Mouse (Mus musculus) kidney, adult 2 months (tissue): Measurements from ENCODE around the gene Grk6. TPM values are rescaled to one million over a fixed set of nuclear protein-coding genes. Genes with fewer than 3 reads are reported as not detected.

Experiments used
- DNase-seq: peaks from one replicate; pipeline ENCODE4 v3.0.0; 2021
- H3K27ac ChIP-seq: fragments of 200-500 bp; 2 replicates; pipeline ENCODE4 v1.5.1; 2012; ENCODE audit warnings: low read depth, low read length, control low read depth, inconsistent platforms; ENCODE audit not compliant: insufficient read depth
- H3K27me3 ChIP-seq: fragments of 200-500 bp; replicated peaks from 2 replicates; pipeline ENCODE4 v1.6.1; 2012; ENCODE audit warnings: mild to moderate bottlenecking, moderate library complexity, low read length, inconsistent platforms; ENCODE audit not compliant: control insufficient read depth, insufficient read depth
- H3K36me3 ChIP-seq: fragments of 200-500 bp; 2 replicates; pipeline ENCODE4 v1.6.1; 2012; ENCODE audit warnings: mild to moderate bottlenecking, moderate library complexity, low read length, inconsistent platforms; ENCODE audit not compliant: control insufficient read depth, insufficient read depth
- H3K4me1 ChIP-seq: fragments of 200-500 bp; 2 replicates; pipeline ENCODE4 v1.6.1; 2011; ENCODE audit warnings: low read length; ENCODE audit not compliant: control insufficient read depth, insufficient read depth
- H3K4me3 ChIP-seq: fragments of 200-500 bp; 2 replicates; pipeline ENCODE4 v1.5.1; 2011; ENCODE audit warnings: mild to moderate bottlenecking, low read depth, low read length, control low read depth; ENCODE audit not compliant: insufficient read depth
- CTCF ChIP-seq: fragments of 200-500 bp; conservative IDR thresholded peaks from 2 replicates; pipeline ENCODE4 v1.5.1; 2011; ENCODE audit warnings: low read depth, mild to moderate bottlenecking, control low read depth, low read length, moderate library complexity, mixed read lengths; ENCODE audit not compliant: insufficient read depth, insufficient read length
- POLR2A ChIP-seq: fragments of 200-500 bp; IDR thresholded peaks from one replicate; pipeline ENCODE4 v1.6.1; 2011; ENCODE audit warnings: low read depth, low read length, control low read depth
- WGBS: fragments of 180-500 bp; shearing (Covaris S2); methylation state at CpG from one replicate; pipeline ENCODE4 v1.1.7; 2018; 5-methylcytosine and 5-hydroxymethylcytosine counted together
- polyA plus RNA-seq: library from polyadenylated mRNA; depleted of rRNA; stranded (reverse); fragments of >200 nt; gene quantifications from 2 replicates; pipeline ENCODE4 v1.2.3, GENCODE M21; 2012

The Grk6 gene
- polyA plus RNA-seq, 1 experiment = 27.4 TPM

GRCm38 (mm10) chr13:55479008-55479407 lies 34.1 kb downstream of the Grk6 start:
- DNase-seq = peak; percentile 45
- H3K27me3 ChIP-seq = no peaks in the 10 kb centered on the region
- H3K36me3 ChIP-seq = no peaks in the 10 kb centered on the region
- no peak for TF ChIP-seq POLR2A
- no peak for TF ChIP-seq CTCF
- H3K4me3 ChIP-seq = no peak overlapping the region
- WGBS = 53% methylated on average over 7 of the region's 7 CpGs
- no peak overlapping the region for H3K27ac ChIP-seq
- H3K4me1 ChIP-seq = no peaks in the 10 kb centered on the region

- no peaks in the 10 kb centered on the region for H3K4me1 ChIP-seq
- H3K27ac ChIP-seq = no peak overlapping the region
- H3K36me3 ChIP-seq = no peaks in the 10 kb centered on the region
These were observed 35.1 kb downstream of the Grk6 start for GRCm38 (mm10) chr13:55479929-55480328.

GRCm38 (mm10) chr13:55482542-55482941 lies 37.7 kb downstream of the Grk6 start:
- no peak for DNase-seq
- no peaks in the 10 kb centered on the region for H3K4me1 ChIP-seq
- no peaks in the 10 kb centered on the region for H3K27me3 ChIP-seq
- no peak overlapping the region for H3K27ac ChIP-seq
- WGBS = 71% methylated on average over 7 of the region's 7 CpGs
- H3K4me3 ChIP-seq = no peak overlapping the region
- H3K36me3 ChIP-seq = no peaks in the 10 kb centered on the region
- no peak for TF ChIP-seq CTCF
- TF ChIP-seq POLR2A = no peak

More at GRCm38 (mm10) chr13:55479929-55480328, 35.1 kb downstream of the Grk6 start:
- H3K27me3 ChIP-seq = no peaks in the 10 kb centered on the region
- no peak for DNase-seq
- TF ChIP-seq CTCF (no peak), POLR2A (no peak)
- no peak overlapping the region for H3K4me3 ChIP-seq

- no peaks in the 10 kb centered on the region for H3K36me3 ChIP-seq
- H3K27me3 ChIP-seq = 0 out of 2 replicates have a peak, but pooled peaks cover 1% of the 10 kb centered on the region
- no peak overlapping the region for H3K4me3 ChIP-seq
- TF ChIP-seq POLR2A (no peak), CTCF (no peak)
- 50% methylated on average over 9 of the region's 9 CpGs for WGBS
- H3K27ac ChIP-seq = peak overlapping the region; percentile 27; the same call in 1 of the 2 replicates
- DNase-seq = no peak
- no peaks in the 10 kb centered on the region for H3K4me1 ChIP-seq
These were observed 38.2 kb downstream of the Grk6 start for GRCm38 (mm10) chr13:55483071-55483470.

GRCm38 (mm10) chr13:55483593-55483992 lies 38.7 kb downstream of the Grk6 start:
- no peaks in the 10 kb centered on the region for H3K4me1 ChIP-seq
- no peak overlapping the region for H3K4me3 ChIP-seq
- no peak for TF ChIP-seq POLR2A
- no peak for TF ChIP-seq CTCF
- DNase-seq = no peak
- H3K27me3 ChIP-seq = 0 out of 2 replicates have a peak, but pooled peaks cover 1% of the 10 kb centered on the region
- no peak overlapping the region for H3K27ac ChIP-seq
- 34% methylated on average over 15 of the region's 15 CpGs for WGBS
- no peaks in the 10 kb centered on the region for H3K36me3 ChIP-seq

- no peak overlapping the region for H3K4me3 ChIP-seq
- TF ChIP-seq POLR2A = no peak
- TF ChIP-seq CTCF = no peak
- 0 out of 2 replicates have a peak, but pooled peaks cover 1% of the 10 kb centered on the region for H3K27me3 ChIP-seq
- no peaks in the 10 kb centered on the region for H3K36me3 ChIP-seq
- WGBS = 66% methylated on average over 7 of the region's 7 CpGs
- DNase-seq = no peak
- H3K27ac ChIP-seq = no peak overlapping the region
- no peaks in the 10 kb centered on the region for H3K4me1 ChIP-seq
These were observed 39.7 kb downstream of the Grk6 start for GRCm38 (mm10) chr13:55484520-55485088.

GRCm38 (mm10) chr13:55486029-55486794 lies 41.3 kb downstream of the Grk6 start:
- WGBS = 48% methylated on average over 14 of the region's 14 CpGs

More at GRCm38 (mm10) chr13:55486029-55486794, 41.3 kb downstream of the Grk6 start:
- no peak overlapping the region for H3K4me3 ChIP-seq
- no peak overlapping the region for H3K27ac ChIP-seq
- DNase-seq = no peak
- TF ChIP-seq CTCF (no peak), POLR2A (no peak)
- no peaks in the 10 kb centered on the region for H3K36me3 ChIP-seq
- no peaks in the 10 kb centered on the region for H3K4me1 ChIP-seq
- 0 out of 2 replicates have a peak, but pooled peaks cover 1% of the 10 kb centered on the region for H3K27me3 ChIP-seq
